Mouse (Mus musculus): Measurements from ENCODE around the gene Adamts9. TPM values are rescaled to one million over a fixed set of nuclear protein-coding genes. Genes with fewer than 3 reads are reported as not detected.

Gene Adamts9
- polyA plus RNA-seq, 1 experiment from 2014 or later = 1.3 TPM

- H3K36me3 ChIP-seq (ENCODE audit: control insufficient read depth, insufficient read depth) = no peaks in the 10 kb centered on the region
- H3K4me3 ChIP-seq (replicated peaks; ENCODE audit: low read length) = no peak overlapping the region
- WGBS = 85% methylated on average over 3 of the region's 3 CpGs
- H3K27me3 ChIP-seq (replicated peaks; ENCODE audit: control insufficient read depth, insufficient read depth, low read length) = no peaks in the 10 kb centered on the region
- no peak overlapping the region for H3K27ac ChIP-seq (ENCODE audit: low read length)
- no peaks in the 10 kb centered on the region; the same call in 1 of the 2 replicates for H3K9me3 ChIP-seq (ENCODE audit: control insufficient read depth, low read length)
- no peak overlapping the region for H3K4me2 ChIP-seq (ENCODE audit: low read length)
- no peak overlapping the region for H3K9ac ChIP-seq (replicated peaks; ENCODE audit: low read depth, low read length)
- no peaks in the 10 kb centered on the region for H3K4me1 ChIP-seq (replicated peaks; ENCODE audit: control insufficient read depth, insufficient read depth, low read length)
- no peak for ATAC-seq
Observed at GRCm38 (mm10) chr6:92968216-92968615, 24.9 kb upstream of the Adamts9 start.

- Histone ChIP-seq H3K27ac (ENCODE audit: low read length) (no peak overlapping the region), H3K27me3 (replicated peaks; ENCODE audit: control insufficient read depth, insufficient read depth, low read length) (no peaks in the 10 kb centered on the region), H3K4me2 (ENCODE audit: low read length) (no peak overlapping the region), H3K9ac (replicated peaks; ENCODE audit: low read depth, low read length) (no peak overlapping the region), H3K4me1 (replicated peaks; ENCODE audit: control insufficient read depth, insufficient read depth, low read length) (no peaks in the 10 kb centered on the region; the same call in 1 of the 2 replicates), H3K9me3 (ENCODE audit: control insufficient read depth, low read length) (no peaks in the 10 kb centered on the region; the same call in 1 of the 2 replicates), H3K36me3 (ENCODE audit: control insufficient read depth, insufficient read depth) (no peaks in the 10 kb centered on the region), H3K4me3 (replicated peaks; ENCODE audit: low read length) (no peak overlapping the region)
- ATAC-seq = no peak
- 75% methylated on average over 3 of the region's 3 CpGs for WGBS
Observed at GRCm38 (mm10) chr6:92962966-92963365, 19.7 kb upstream of the Adamts9 start.

- WGBS = 93% methylated on average over 6 of the region's 6 CpGs
- Histone ChIP-seq H3K27ac (ENCODE audit: low read length) (no peak overlapping the region), H3K9ac (replicated peaks; ENCODE audit: low read depth, low read length) (no peak overlapping the region), H3K36me3 (ENCODE audit: control insufficient read depth, insufficient read depth) (no peaks in the 10 kb centered on the region), H3K4me3 (replicated peaks; ENCODE audit: low read length) (no peak overlapping the region), H3K9me3 (ENCODE audit: control insufficient read depth, low read length) (no peaks in the 10 kb centered on the region; the same call in 1 of the 2 replicates), H3K4me1 (replicated peaks; ENCODE audit: control insufficient read depth, insufficient read depth, low read length) (no peaks in the 10 kb centered on the region; the same call in 1 of the 2 replicates), H3K4me2 (ENCODE audit: low read length) (no peak overlapping the region), H3K27me3 (replicated peaks; ENCODE audit: control insufficient read depth, insufficient read depth, low read length) (no peaks in the 10 kb centered on the region)
- no peak for ATAC-seq
Observed at GRCm38 (mm10) chr6:92960997-92961396, 17.7 kb upstream of the Adamts9 start.

- ATAC-seq = no peak
- H3K36me3 ChIP-seq (ENCODE audit: control insufficient read depth, insufficient read depth) = no peaks in the 10 kb centered on the region
Observed at GRCm38 (mm10) chr6:92959416-92959815, 16.1 kb upstream of the Adamts9 start.

GRCm38 (mm10) chr6:92947337-92948042 is 4.2 kb upstream of the Adamts9 start:
- peaks cover 13% of the 10 kb centered on the region for H3K4me1 ChIP-seq (replicated peaks; ENCODE audit: control insufficient read depth, insufficient read depth, low read length)

More at GRCm38 (mm10) chr6:92959416-92959815, 16.1 kb upstream of the Adamts9 start:
- H3K4me1 ChIP-seq (replicated peaks; ENCODE audit: control insufficient read depth, insufficient read depth, low read length) = no peaks in the 10 kb centered on the region; the same call in 1 of the 2 replicates
- H3K4me2 ChIP-seq (ENCODE audit: low read length) = no peak overlapping the region
- no peak overlapping the region for H3K4me3 ChIP-seq (replicated peaks; ENCODE audit: low read length)
- H3K27me3 ChIP-seq (replicated peaks; ENCODE audit: control insufficient read depth, insufficient read depth, low read length) = no peaks in the 10 kb centered on the region
- WGBS = 87% methylated on average over 2 of the region's 2 CpGs
- H3K27ac ChIP-seq (ENCODE audit: low read length) = no peak overlapping the region
- H3K9ac ChIP-seq (replicated peaks; ENCODE audit: low read depth, low read length) = no peak overlapping the region
- no peaks in the 10 kb centered on the region for H3K9me3 ChIP-seq (ENCODE audit: control insufficient read depth, low read length)

GRCm38 (mm10) chr6:92944711-92945110 is 1.4 kb upstream of the Adamts9 start:
- H3K4me2 ChIP-seq (ENCODE audit: low read length) = no peak overlapping the region
- H3K27me3 ChIP-seq (replicated peaks; ENCODE audit: control insufficient read depth, insufficient read depth, low read length) = peaks cover 28% of the 10 kb centered on the region
- 42% methylated on average over 7 of the region's 7 CpGs for WGBS
- no peak for ATAC-seq
- H3K36me3 ChIP-seq (ENCODE audit: control insufficient read depth, insufficient read depth) = no peaks in the 10 kb centered on the region
- peaks cover 10% of the 10 kb centered on the region for H3K9me3 ChIP-seq (ENCODE audit: control insufficient read depth, low read length)
- H3K4me1 ChIP-seq (replicated peaks; ENCODE audit: control insufficient read depth, insufficient read depth, low read length) = peaks cover 36% of the 10 kb centered on the region
- H3K4me3 ChIP-seq (replicated peaks; ENCODE audit: low read length) = no peak overlapping the region
- no peak overlapping the region for H3K9ac ChIP-seq (replicated peaks; ENCODE audit: low read depth, low read length)
- H3K27ac ChIP-seq (ENCODE audit: low read length) = no peak overlapping the region

More at GRCm38 (mm10) chr6:92947337-92948042, 4.2 kb upstream of the Adamts9 start:
- Histone ChIP-seq H3K4me2 (ENCODE audit: low read length) (no peak overlapping the region), H3K9me3 (ENCODE audit: control insufficient read depth, low read length) (peaks cover 10% of the 10 kb centered on the region), H3K27ac (ENCODE audit: low read length) (no peak overlapping the region), H3K9ac (replicated peaks; ENCODE audit: low read depth, low read length) (no peak overlapping the region), H3K4me3 (replicated peaks; ENCODE audit: low read length) (no peak overlapping the region), H3K36me3 (ENCODE audit: control insufficient read depth, insufficient read depth) (no peaks in the 10 kb centered on the region), H3K27me3 (replicated peaks; ENCODE audit: control insufficient read depth, insufficient read depth, low read length) (peaks cover 18% of the 10 kb centered on the region)
- ATAC-seq = no peak
- 93% methylated on average over 6 of the region's 6 CpGs for WGBS

GRCm38 (mm10) chr6:92944048-92944685 is 875 bp upstream of the Adamts9 start:
- Histone ChIP-seq H3K4me2 (ENCODE audit: low read length) (peak overlapping the region; percentile 98), H3K9me3 (ENCODE audit: control insufficient read depth, low read length) (peaks cover 8% of the 10 kb centered on the region), H3K4me3 (replicated peaks; ENCODE audit: low read length) (peak overlapping the region; percentile 50; the same call in 1 of the 2 replicates), H3K27me3 (replicated peaks; ENCODE audit: control insufficient read depth, insufficient read depth, low read length) (peaks cover 28% of the 10 kb centered on the region), H3K27ac (ENCODE audit: low read length) (no peak overlapping the region), H3K4me1 (replicated peaks; ENCODE audit: control insufficient read depth, insufficient read depth, low read length) (peaks cover 36% of the 10 kb centered on the region), H3K9ac (replicated peaks; ENCODE audit: low read depth, low read length) (no peak overlapping the region), H3K36me3 (ENCODE audit: control insufficient read depth, insufficient read depth) (no peaks in the 10 kb centered on the region)
- WGBS = 11% methylated on average over 14 of the region's 14 CpGs
- no peak for ATAC-seq

- peaks cover 36% of the 10 kb centered on the region for H3K4me1 ChIP-seq (replicated peaks; ENCODE audit: control insufficient read depth, insufficient read depth, low read length)
- H3K4me2 ChIP-seq (ENCODE audit: low read length) = peak overlapping the region; percentile 98
- peaks cover 28% of the 10 kb centered on the region for H3K27me3 ChIP-seq (replicated peaks; ENCODE audit: control insufficient read depth, insufficient read depth, low read length)
- H3K4me3 ChIP-seq (replicated peaks; ENCODE audit: low read length) = peak overlapping the region; percentile 50
- H3K27ac ChIP-seq (ENCODE audit: low read length) = no peak overlapping the region
- under 1% methylated on average over 30 of the region's 30 CpGs for WGBS
- no peaks in the 10 kb centered on the region for H3K9me3 ChIP-seq (ENCODE audit: control insufficient read depth, low read length)
- no peaks in the 10 kb centered on the region for H3K36me3 ChIP-seq (ENCODE audit: control insufficient read depth, insufficient read depth)
- no peak for ATAC-seq
- 0 out of 2 replicates have a peak overlapping the region, but pooled peaks have one; percentile 5 for H3K9ac ChIP-seq (replicated peaks; ENCODE audit: low read depth, low read length)
Observed at GRCm38 (mm10) chr6:92941756-92942420, 1.4 kb downstream of the Adamts9 start.

GRCm38 (mm10) chr6:92941281-92941731 is 2.0 kb downstream of the Adamts9 start:
- ATAC-seq = peak; percentile 77

More at GRCm38 (mm10) chr6:92941281-92941731, 2.0 kb downstream of the Adamts9 start:
- no peak overlapping the region for H3K27ac ChIP-seq (ENCODE audit: low read length)
- WGBS = under 1% methylated on average over 21 of the region's 21 CpGs
- H3K27me3 ChIP-seq (replicated peaks; ENCODE audit: control insufficient read depth, insufficient read depth, low read length) = peaks cover 28% of the 10 kb centered on the region
- H3K4me3 ChIP-seq (replicated peaks; ENCODE audit: low read length) = peak overlapping the region; percentile 50
- H3K4me1 ChIP-seq (replicated peaks; ENCODE audit: control insufficient read depth, insufficient read depth, low read length) = peaks cover 36% of the 10 kb centered on the region
- no peaks in the 10 kb centered on the region for H3K9me3 ChIP-seq (ENCODE audit: control insufficient read depth, low read length)
- H3K4me2 ChIP-seq (ENCODE audit: low read length) = peak overlapping the region; percentile 98
- no peaks in the 10 kb centered on the region for H3K36me3 ChIP-seq (ENCODE audit: control insufficient read depth, insufficient read depth)
- H3K9ac ChIP-seq (replicated peaks; ENCODE audit: low read depth, low read length) = no peak overlapping the region
